ENCODE assay signal across 9 mouse cellular contexts in genomic region chr9:77546010-77546409, GRCm38 (mm10). TPM values are rescaled to one million over a fixed set of nuclear protein-coding genes. Genes with fewer than 3 reads are reported as not detected.
DNase-seq lines count a peak whose midpoint lies in the region; ATAC-seq and TF ChIP-seq lines count a peak whose summit lies in the region.
"Had no signal": no experiment of that assay in that cellular context is flagged by ENCODE, and none has a peak within 500 bp of the region (broad histone marks: within the 10 kb centered on the region; RNA-seq: fewer than 3 reads in every experiment).

No protein-coding gene starts in this region.

- H3K36me3 ChIP-seq in heart, embryonic 15.5 days, result no peaks in the 10 kb centered on the region
- no peaks in the 10 kb centered on the region for H3K36me3 ChIP-seq in myocyte (ENCODE audit: control insufficient read depth, insufficient read depth)
- H3K36me3 ChIP-seq: liver, embryonic 13.5 days had no signal

- intact Hi-C loops in heart, postnatal 36 days (cut with DNase I), result no loop called here

- no peak for ATAC-seq in heart, embryonic 15.5 days (replicated peaks; ENCODE audit: insufficient number of reproducible peaks, insufficient read depth, low FRiP score, low read depth)

- WGBS in heart, embryonic 15.5 days, result 56% methylated on average over 3 of the region's 3 CpGs

- H3K79me2 ChIP-seq in myocyte (ENCODE audit: control insufficient read depth, insufficient read depth), result no peaks in the 10 kb centered on the region

- no peak overlapping the region for H3K27ac ChIP-seq in heart, embryonic 15.5 days
- H3K27ac ChIP-seq: liver, embryonic 13.5 days had no signal

- H3ac ChIP-seq in myocyte (ENCODE audit: control insufficient read depth, insufficient read length), result no peak overlapping the region

- no peak for TF ChIP-seq POLR2A in myocyte (IDR thresholded peaks at IDR 0.05; ENCODE audit: insufficient read length, low read depth)

- H3K4me3 ChIP-seq in heart, embryonic 15.5 days, result 0 out of 2 replicates have a peak overlapping the region, but pooled peaks have one; percentile 75
- H3K4me3 ChIP-seq in myocyte, result peak overlapping the region; percentile 70

- peak overlapping the region; percentile 92; the same call in 1 of the 2 replicates for H3K4me2 ChIP-seq in heart, embryonic 15.5 days
- H3K4me2 ChIP-seq in myocyte (ENCODE audit: low read depth), result peak overlapping the region; percentile 93

- DNase-seq in heart, postnatal 36 days, result no peak
- peak; percentile 68 for DNase-seq in R1 (ENCODE audit: low read depth, low spot score)
- DNase-seq in kidney, adult 18-20 months, result peak; percentile 49
- no peak for DNase-seq in c-Kit-positive CD71-positive TER-119-positive erythroid progenitor cells, embryonic 14.5 days (ENCODE audit: low spot score)
- DNase-seq in left cerebral cortex, adult 11 months (ENCODE audit: low spot score), result no peak
- DNase-seq in retina, postnatal 1 day, result no peak
- DNase-seq: liver, embryonic 13.5 days had no signal

- no peaks in the 10 kb centered on the region for H3K27me3 ChIP-seq in heart, embryonic 15.5 days
- H3K27me3 ChIP-seq in myocyte (ENCODE audit: control insufficient read depth, insufficient read depth, insufficient read length), result no peaks in the 10 kb centered on the region

- no peak overlapping the region for H3K9ac ChIP-seq in heart, embryonic 15.5 days

- H3K9me3 ChIP-seq in heart, embryonic 15.5 days (replicated peaks), result no peaks in the 10 kb centered on the region
- H3K9me3 ChIP-seq: liver, embryonic 13.5 days had no signal

- H3K4me1 ChIP-seq in heart, embryonic 15.5 days (replicated peaks), result peaks cover 29% of the 10 kb centered on the region

TF ChIP-seq in myocyte, 11 proteins besides CTCF, POLR2A, EP300 and RAD21:
- TF ChIP-seq SRF (IDR thresholded peaks at IDR 0.05; ENCODE audit: control insufficient read depth, insufficient read length, low read depth) (no peak), TCF12 (IDR thresholded peaks at IDR 0.05; ENCODE audit: insufficient read depth, poor library complexity, severe bottlenecking) (no peak), CEBPB (IDR thresholded peaks at IDR 0.05; ENCODE audit: insufficient read depth, poor library complexity, severe bottlenecking) (no peak), MAX (IDR thresholded peaks at IDR 0.05; ENCODE audit: low read depth) (no peak)

RNA-seq across cellular contexts. Expression of gene Lrrc1, which starts 1.3 kb away (rescaled TPM):
- 16.1 and 18.6 TPM in 2 replicates for polyA plus RNA-seq in heart, embryonic 15.5 days (2015; fragmentation: Nextera tagmentation; extraction: Ambion mirVana)
- 10 to 100 TPM; 15.8 to 18.3 TPM for total RNA-seq in heart, postnatal 36 days (2021)
- polyA plus RNA-seq in myocyte (2012; fragmentation: generic; extraction: Trizol), result 10.4 TPM

Comparison
In these comparisons a context has a peak if more than half of its experiments do, and no peak if none do; other contexts are left out.
1. DNase-seq: peak in R1 (single experiment) and kidney, adult 18-20 months (single experiment); none in heart, postnatal 36 days (0 of 2), c-Kit-positive CD71-positive TER-119-positive erythroid progenitor cells, embryonic 14.5 days (single experiment), left cerebral cortex, adult 11 months (single experiment) and retina, postnatal 1 day (single experiment).